Mouse (Mus musculus) small intestine, adult 2 months (tissue): ENCODE measurements around the gene Ncoa1.

Source experiments
- CTCF ChIP-seq: fragments of 200-500 bp; IDR thresholded peaks from 2 replicates; pipeline ENCODE4 v1.5.1; 2012; ENCODE audit warnings: low read depth, mild to moderate bottlenecking, control low read depth, inconsistent platforms, low read length, moderate library complexity, mixed read lengths; ENCODE audit not compliant: insufficient replicate concordance, insufficient read length; ENCODE audit errors: extremely low read depth
- POLR2A ChIP-seq: fragments of 200-500 bp; IDR thresholded peaks from 2 replicates; pipeline ENCODE4 v1.6.1; 2012; ENCODE audit warnings: low read depth, mild to moderate bottlenecking, control low read depth, inconsistent platforms, low read length, moderate library complexity

GRCm38 (mm10) chr12:4452233-4452632, 24.7 kb downstream of the Ncoa1 start:
- TF ChIP-seq POLR2A (no peak), CTCF (no peak)
